Mouse (Mus musculus) intestine, postnatal 0 days (tissue): ENCODE measurements around the gene Hhipl1. TPM values are rescaled to one million over a fixed set of nuclear protein-coding genes. Genes with fewer than 3 reads are reported as not detected.
A peak's percentile ranks its signal among the peaks of the same experiment; 100 is the strongest.

Experiments
- ATAC-seq: fragments of 200-750 bp; cut with Nextera tagmentation; 2 replicates; pipeline ENCODE4 v1.8.0; 2017; ENCODE audit warnings: mild to moderate bottlenecking, moderate TSS enrichment, moderate library complexity
- H3K27ac ChIP-seq: fragments of 300-500 bp; sonication (generic); 2 replicates; pipeline ENCODE4 v1.5.1; 2014; ENCODE audit warnings: mild to moderate bottlenecking, low read depth, low read length, moderate library complexity
- H3K27me3 ChIP-seq: fragments of 300-500 bp; sonication (generic); replicated peaks from 2 replicates; pipeline ENCODE4 v1.6.1; 2014; ENCODE audit warnings: low read length, mixed read lengths; ENCODE audit not compliant: control insufficient read depth, insufficient read depth
- H3K36me3 ChIP-seq: fragments of 300-500 bp; sonication (generic); 2 replicates; pipeline ENCODE4 v1.6.1; 2014; ENCODE audit warnings: mild to moderate bottlenecking, moderate library complexity; ENCODE audit not compliant: control insufficient read depth, insufficient read depth
- H3K4me1 ChIP-seq: fragments of 300-500 bp; sonication (generic); replicated peaks from 2 replicates; pipeline ENCODE4 v1.6.1; 2014; ENCODE audit warnings: antibody characterized with exemption, low read length, mixed read lengths; ENCODE audit not compliant: control insufficient read depth, insufficient read depth
- H3K4me2 ChIP-seq: fragments of 300-500 bp; sonication (generic); replicated peaks from 2 replicates; pipeline ENCODE4 v1.6.1; 2014; ENCODE audit warnings: low read depth, mild to moderate bottlenecking, moderate library complexity
- H3K4me3 ChIP-seq: fragments of 300-500 bp; sonication (generic); 2 replicates; pipeline ENCODE4 v1.5.1; 2014; ENCODE audit warnings: low read depth, low read length
- H3K9ac ChIP-seq: fragments of 300-500 bp; sonication (generic); 2 replicates; pipeline ENCODE4 v1.6.1; 2014; ENCODE audit warnings: mild to moderate bottlenecking, low read depth, low read length
- H3K9me3 ChIP-seq: fragments of 300-500 bp; sonication (generic); 2 replicates; pipeline ENCODE4 v1.6.1; 2016; ENCODE audit warnings: mixed run types; ENCODE audit not compliant: control insufficient read depth
- CTCF ChIP-seq: sonication (generic); IDR thresholded peaks from 2 replicates; pipeline ENCODE4 v1.5.1; 2016; ENCODE audit warnings: low read depth, mild to moderate bottlenecking, control low read depth, antibody characterized with exemption, moderate library complexity
- WGBS: fragments of 180-500 bp; shearing (Covaris S2); extraction: QIAGEN DNeasy Blood & Tissue Kit; methylation state at CpG from one replicate; pipeline ENCODE4 v1.1.7; 2014; 5-methylcytosine and 5-hydroxymethylcytosine counted together
- polyA plus RNA-seq: library from polyadenylated mRNA; unstranded; fragments of >200 nt; fragmentation: Nextera tagmentation; extraction: Ambion mirVana; gene quantifications from 2 replicates; pipeline ENCODE4 v1.2.1, GENCODE M21; 2015

The Hhipl1 gene
- polyA plus RNA-seq, 1 experiment from 2014 or later, result 0.20 TPM

- 0 out of 2 replicates have a peak overlapping the region, but pooled peaks have one; percentile 26 for H3K9ac ChIP-seq
- TF ChIP-seq CTCF, result no peak
- peak overlapping the region; percentile 98 for H3K4me2 ChIP-seq
- no peak for ATAC-seq
- H3K4me1 ChIP-seq, result peaks cover 3% of the 10 kb centered on the region; the same call in 1 of the 2 replicates
- H3K36me3 ChIP-seq, result no peaks in the 10 kb centered on the region
- H3K27ac ChIP-seq, result no peak overlapping the region
- H3K4me3 ChIP-seq, result peak overlapping the region; percentile 54
- 2% methylated on average over 32 of the region's 32 CpGs for WGBS
- peaks cover 24% of the 10 kb centered on the region for H3K27me3 ChIP-seq
- H3K9me3 ChIP-seq, result no peaks in the 10 kb centered on the region
Observed at GRCm38 (mm10) chr12:108334529-108334928, 28.5 kb downstream of the Hhipl1 start.

- H3K4me1 ChIP-seq, result peaks cover under 1% of the 10 kb centered on the region; the same call in 1 of the 2 replicates
- no peak overlapping the region; the same call in 1 of the 2 replicates for H3K4me2 ChIP-seq
- H3K27me3 ChIP-seq, result peaks cover 22% of the 10 kb centered on the region
- no peaks in the 10 kb centered on the region for H3K36me3 ChIP-seq
- no peak overlapping the region for H3K27ac ChIP-seq
- no peak overlapping the region for H3K4me3 ChIP-seq
- no peak overlapping the region for H3K9ac ChIP-seq
- 29% methylated on average over 14 of the region's 14 CpGs for WGBS
- H3K9me3 ChIP-seq, result no peaks in the 10 kb centered on the region
- peak; percentile 87 for TF ChIP-seq CTCF
- ATAC-seq, result no peak
Observed at GRCm38 (mm10) chr12:108338572-108339190, 32.6 kb downstream of the Hhipl1 start.

GRCm38 (mm10) chr12:108348151-108348550 lies 42.1 kb downstream of the Hhipl1 start:
- H3K27ac ChIP-seq, result no peak overlapping the region
- peaks cover 10% of the 10 kb centered on the region; the same call in 1 of the 2 replicates for H3K27me3 ChIP-seq
- TF ChIP-seq CTCF, result no peak
- no peaks in the 10 kb centered on the region for H3K36me3 ChIP-seq
- no peaks in the 10 kb centered on the region for H3K4me1 ChIP-seq
- WGBS, result 77% methylated on average over 8 of the region's 8 CpGs
- no peak overlapping the region for H3K4me2 ChIP-seq
- H3K9ac ChIP-seq, result no peak overlapping the region
- H3K9me3 ChIP-seq, result no peaks in the 10 kb centered on the region
- no peak overlapping the region for H3K4me3 ChIP-seq
- 0 out of 2 replicates have a peak, but pooled peaks have one; percentile 4 for ATAC-seq

- H3K27ac ChIP-seq, result no peak overlapping the region
- H3K4me2 ChIP-seq, result no peak overlapping the region
- peaks cover 18% of the 10 kb centered on the region; the same call in 1 of the 2 replicates for H3K27me3 ChIP-seq
- no peak for ATAC-seq
- H3K4me3 ChIP-seq, result no peak overlapping the region
- no peaks in the 10 kb centered on the region for H3K36me3 ChIP-seq
- no peaks in the 10 kb centered on the region for H3K9me3 ChIP-seq
- no peaks in the 10 kb centered on the region for H3K4me1 ChIP-seq
- H3K9ac ChIP-seq, result no peak overlapping the region
- TF ChIP-seq CTCF, result no peak
- 65% methylated on average over 5 of the region's 5 CpGs for WGBS
Observed at GRCm38 (mm10) chr12:108349026-108349425, 43.0 kb downstream of the Hhipl1 start.

GRCm38 (mm10) chr12:108350931-108351330 lies 44.9 kb downstream of the Hhipl1 start:
- TF ChIP-seq CTCF, result no peak

GRCm38 (mm10) chr12:108352371-108353136 lies 46.5 kb downstream of the Hhipl1 start:
- Histone ChIP-seq H3K27me3 (peaks cover 23% of the 10 kb centered on the region; the same call in 1 of the 2 replicates), H3K9me3 (no peaks in the 10 kb centered on the region), H3K9ac (no peak overlapping the region), H3K4me1 (no peaks in the 10 kb centered on the region), H3K4me3 (0 out of 2 replicates have a peak overlapping the region, but pooled peaks have one; percentile 3), H3K27ac (no peak overlapping the region), H3K4me2 (peak overlapping the region; percentile 45), H3K36me3 (no peaks in the 10 kb centered on the region)
- TF ChIP-seq CTCF, result no peak
- no peak for ATAC-seq
- 9% methylated on average over 35 of the region's 35 CpGs for WGBS

More at GRCm38 (mm10) chr12:108350931-108351330, 44.9 kb downstream of the Hhipl1 start:
- no peaks in the 10 kb centered on the region for H3K36me3 ChIP-seq
- no peaks in the 10 kb centered on the region for H3K9me3 ChIP-seq
- ATAC-seq, result no peak
- H3K4me2 ChIP-seq, result no peak overlapping the region
- H3K4me3 ChIP-seq, result no peak overlapping the region
- H3K9ac ChIP-seq, result no peak overlapping the region
- no peaks in the 10 kb centered on the region for H3K4me1 ChIP-seq
- H3K27me3 ChIP-seq, result peaks cover 23% of the 10 kb centered on the region; the same call in 1 of the 2 replicates
- 89% methylated on average over 10 of the region's 10 CpGs for WGBS
- no peak overlapping the region for H3K27ac ChIP-seq
